Mouse (Mus musculus) limb, embryonic 12.5 days (tissue): ENCODE measurements at regions not wholly inside any gene's neighbourhood (a gene's known extent, or its start where the extent isn't known, plus 50 kb on each side); places are given as distances from the start of the nearest gene placed in this dataset.

Source experiments
- ATAC-seq: fragments of 200-750 bp; cut with Nextera tagmentation; 2 replicates; pipeline ENCODE4 v1.8.0; 2017; ENCODE audit warnings: low read depth, moderate TSS enrichment; ENCODE audit not compliant: insufficient number of reproducible peaks, insufficient read depth, low FRiP score, low TSS enrichment
- H3K27ac ChIP-seq: fragments of 300-500 bp; sonication (generic); 2 replicates; pipeline ENCODE4 v1.5.1; 2016; ENCODE audit warnings: mild to moderate bottlenecking, moderate library complexity
- H3K27me3 ChIP-seq: fragments of 300-500 bp; sonication (generic); 2 replicates; pipeline ENCODE4 v1.6.1; 2016; ENCODE audit warnings: mild to moderate bottlenecking, moderate library complexity
- H3K36me3 ChIP-seq: fragments of 300-500 bp; sonication (generic); 2 replicates; pipeline ENCODE4 v1.6.1; 2016; ENCODE audit warnings: mild to moderate bottlenecking, moderate library complexity
- H3K4me1 ChIP-seq: fragments of 300-500 bp; sonication (generic); replicated peaks from 2 replicates; pipeline ENCODE4 v1.6.1; 2016
- H3K4me2 ChIP-seq: fragments of 300-500 bp; sonication (generic); 2 replicates; pipeline ENCODE4 v1.6.1; 2016; ENCODE audit warnings: mild to moderate bottlenecking, moderate library complexity
- H3K4me3 ChIP-seq: fragments of 300-500 bp; sonication (generic); replicated peaks from 2 replicates; pipeline ENCODE4 v1.5.1; 2016; ENCODE audit warnings: mild to moderate bottlenecking
- H3K9ac ChIP-seq: fragments of 300-500 bp; sonication (generic); replicated peaks from 2 replicates; pipeline ENCODE4 v1.6.1; 2016; ENCODE audit warnings: mild to moderate bottlenecking, moderate library complexity
- H3K9me3 ChIP-seq: fragments of 300-500 bp; sonication (generic); 2 replicates; pipeline ENCODE4 v1.6.1; 2016; ENCODE audit warnings: mild to moderate bottlenecking, moderate library complexity
- WGBS: fragments of 180-500 bp; shearing (Covaris S2); methylation state at CpG from one replicate; pipeline ENCODE4 v1.1.7; 2016; 5-methylcytosine and 5-hydroxymethylcytosine counted together

GRCm38 (mm10) chr13:82849037-82849436 is 654.8 kb upstream of the Mef2c start:
- Histone ChIP-seq H3K9ac (no peak overlapping the region), H3K4me2 (no peak overlapping the region), H3K9me3 (no peaks in the 10 kb centered on the region), H3K4me1 (no peaks in the 10 kb centered on the region), H3K36me3 (no peaks in the 10 kb centered on the region), H3K27me3 (no peaks in the 10 kb centered on the region), H3K4me3 (no peak overlapping the region), H3K27ac (no peak overlapping the region)
- 55% methylated on average over 3 of the region's 3 CpGs for WGBS
- no peak for ATAC-seq

- H3K9ac ChIP-seq = no peak overlapping the region
- no peak for ATAC-seq
- H3K4me1 ChIP-seq = no peaks in the 10 kb centered on the region
- no peaks in the 10 kb centered on the region for H3K36me3 ChIP-seq
- H3K27ac ChIP-seq = no peak overlapping the region
- H3K9me3 ChIP-seq = no peaks in the 10 kb centered on the region
- H3K4me3 ChIP-seq = no peak overlapping the region
- no peak overlapping the region for H3K4me2 ChIP-seq
- H3K27me3 ChIP-seq = no peaks in the 10 kb centered on the region
Measured at GRCm38 (mm10) chr13:82869869-82870268, 634.0 kb upstream of the Mef2c start.

GRCm38 (mm10) chr13:82874091-82874490 is 629.7 kb upstream of the Mef2c start:
- Histone ChIP-seq H3K27me3 (no peaks in the 10 kb centered on the region), H3K4me1 (no peaks in the 10 kb centered on the region), H3K4me3 (no peak overlapping the region), H3K9me3 (no peaks in the 10 kb centered on the region), H3K27ac (no peak overlapping the region), H3K4me2 (no peak overlapping the region), H3K9ac (no peak overlapping the region), H3K36me3 (no peaks in the 10 kb centered on the region)
- 67% methylated on average over 1 of the region's 1 CpGs for WGBS
- ATAC-seq = no peak

GRCm38 (mm10) chr13:82883368-82883767 is 620.5 kb upstream of the Mef2c start:
- Histone ChIP-seq H3K9me3 (no peaks in the 10 kb centered on the region), H3K27ac (no peak overlapping the region), H3K36me3 (no peaks in the 10 kb centered on the region), H3K4me3 (no peak overlapping the region), H3K4me1 (no peaks in the 10 kb centered on the region), H3K27me3 (no peaks in the 10 kb centered on the region), H3K4me2 (no peak overlapping the region), H3K9ac (no peak overlapping the region)
- no peak for ATAC-seq

- no peak overlapping the region for H3K4me3 ChIP-seq
- no peaks in the 10 kb centered on the region for H3K9me3 ChIP-seq
- no peak for ATAC-seq
- no peak overlapping the region for H3K4me2 ChIP-seq
- H3K36me3 ChIP-seq = no peaks in the 10 kb centered on the region
- no peak overlapping the region for H3K27ac ChIP-seq
- no peak overlapping the region for H3K9ac ChIP-seq
- H3K4me1 ChIP-seq = no peaks in the 10 kb centered on the region
- no peaks in the 10 kb centered on the region for H3K27me3 ChIP-seq
- 95% methylated on average over 1 of the region's 1 CpGs for WGBS
Measured at GRCm38 (mm10) chr13:82888755-82889154, 615.1 kb upstream of the Mef2c start.

GRCm38 (mm10) chr13:82892731-82893130 is 611.1 kb upstream of the Mef2c start:
- Histone ChIP-seq H3K27me3 (no peaks in the 10 kb centered on the region), H3K9me3 (no peaks in the 10 kb centered on the region), H3K4me2 (no peak overlapping the region), H3K9ac (no peak overlapping the region), H3K36me3 (no peaks in the 10 kb centered on the region), H3K4me1 (no peaks in the 10 kb centered on the region), H3K27ac (no peak overlapping the region), H3K4me3 (no peak overlapping the region)
- ATAC-seq = no peak
- WGBS = 69% methylated on average over 2 of the region's 2 CpGs

- H3K4me1 ChIP-seq = no peaks in the 10 kb centered on the region
- no peaks in the 10 kb centered on the region for H3K36me3 ChIP-seq
- H3K27ac ChIP-seq = no peak overlapping the region
- no peak for ATAC-seq
- no peak overlapping the region for H3K4me3 ChIP-seq
- H3K9ac ChIP-seq = no peak overlapping the region
- H3K27me3 ChIP-seq = no peaks in the 10 kb centered on the region
- H3K9me3 ChIP-seq = no peaks in the 10 kb centered on the region
- no peak overlapping the region for H3K4me2 ChIP-seq
- 83% methylated on average over 4 of the region's 4 CpGs for WGBS
Measured at GRCm38 (mm10) chr13:82899686-82900085, 604.1 kb upstream of the Mef2c start.

- Histone ChIP-seq H3K4me2 (no peak overlapping the region), H3K4me1 (no peaks in the 10 kb centered on the region), H3K27me3 (no peaks in the 10 kb centered on the region), H3K36me3 (no peaks in the 10 kb centered on the region), H3K4me3 (no peak overlapping the region), H3K9ac (no peak overlapping the region), H3K27ac (no peak overlapping the region), H3K9me3 (no peaks in the 10 kb centered on the region)
- no peak for ATAC-seq
- 85% methylated on average over 4 of the region's 4 CpGs for WGBS
Measured at GRCm38 (mm10) chr13:82902160-82902559, 601.7 kb upstream of the Mef2c start.

- no peak overlapping the region for H3K4me2 ChIP-seq
- no peaks in the 10 kb centered on the region for H3K27me3 ChIP-seq
- no peak overlapping the region for H3K9ac ChIP-seq
- no peak overlapping the region for H3K27ac ChIP-seq
- H3K4me1 ChIP-seq = no peaks in the 10 kb centered on the region
- no peaks in the 10 kb centered on the region for H3K9me3 ChIP-seq
- ATAC-seq = no peak
- no peak overlapping the region for H3K4me3 ChIP-seq
- H3K36me3 ChIP-seq = no peaks in the 10 kb centered on the region
Measured at GRCm38 (mm10) chr13:82903637-82904036, 600.2 kb upstream of the Mef2c start.

- no peak overlapping the region for H3K4me2 ChIP-seq
- WGBS = 86% methylated on average over 4 of the region's 4 CpGs
- no peaks in the 10 kb centered on the region for H3K9me3 ChIP-seq
- no peak overlapping the region for H3K4me3 ChIP-seq
- H3K9ac ChIP-seq = no peak overlapping the region
- H3K36me3 ChIP-seq = no peaks in the 10 kb centered on the region
- H3K4me1 ChIP-seq = no peaks in the 10 kb centered on the region
- H3K27ac ChIP-seq = no peak overlapping the region
- H3K27me3 ChIP-seq = no peaks in the 10 kb centered on the region
- no peak for ATAC-seq
Measured at GRCm38 (mm10) chr13:82907689-82908088, 596.1 kb upstream of the Mef2c start.

GRCm38 (mm10) chr13:82909151-82909550 is 594.7 kb upstream of the Mef2c start:
- H3K9me3 ChIP-seq = no peaks in the 10 kb centered on the region
- H3K4me3 ChIP-seq = no peak overlapping the region
- 89% methylated on average over 4 of the region's 4 CpGs for WGBS
- no peaks in the 10 kb centered on the region for H3K36me3 ChIP-seq
- no peak overlapping the region for H3K4me2 ChIP-seq
- no peaks in the 10 kb centered on the region for H3K27me3 ChIP-seq
- H3K9ac ChIP-seq = no peak overlapping the region
- no peak for ATAC-seq
- no peak overlapping the region for H3K27ac ChIP-seq
- H3K4me1 ChIP-seq = no peaks in the 10 kb centered on the region

GRCm38 (mm10) chr13:82912859-82913258 is 591.0 kb upstream of the Mef2c start:
- no peak overlapping the region for H3K4me2 ChIP-seq
- WGBS = 76% methylated on average over 8 of the region's 8 CpGs
- no peaks in the 10 kb centered on the region for H3K36me3 ChIP-seq
- no peak overlapping the region for H3K9ac ChIP-seq
- no peak overlapping the region for H3K27ac ChIP-seq
- no peak overlapping the region for H3K4me3 ChIP-seq
- H3K9me3 ChIP-seq = no peaks in the 10 kb centered on the region
- no peaks in the 10 kb centered on the region for H3K4me1 ChIP-seq
- no peaks in the 10 kb centered on the region for H3K27me3 ChIP-seq
- ATAC-seq = no peak
